Mouse (Mus musculus) ES-E14 (cell line): ENCODE results near the gene Fam81a. TPM values are rescaled to one million over a fixed set of nuclear protein-coding genes. Genes with fewer than 3 reads are reported as not detected.

Source experiments
- DNase-seq: peaks from one replicate; pipeline ENCODE4 v3.0.0-alpha.2; 2013; ENCODE audit warnings: low read depth, low spot score
- H3K27ac ChIP-seq: 2 replicates; pipeline ENCODE4 v1.5.1; 2012; ENCODE audit warnings: low read depth, mild to moderate bottlenecking, low read length, moderate library complexity, mixed read lengths; ENCODE audit not compliant: poor library complexity, insufficient read depth, severe bottlenecking
- H3K36me3 ChIP-seq: 2 replicates; pipeline ENCODE4 v1.6.1; 2012; ENCODE audit warnings: mild to moderate bottlenecking, low read length, moderate library complexity, mixed read lengths; ENCODE audit not compliant: control insufficient read depth, poor library complexity, insufficient read depth, severe bottlenecking
- H3K4me1 ChIP-seq, 2 experiments: fragments of 150-350 bp in 1 of 2; sonication (generic) in 1 of 2; 2 replicates each; pipeline ENCODE4 v1.6.1; 2012; ENCODE audit warnings: low read length in 2 of 2, mild to moderate bottlenecking in 1 of 2, mixed read lengths in 1 of 2; ENCODE audit not compliant: control insufficient read depth in 2 of 2, insufficient read depth in 2 of 2, poor library complexity in 1 of 2
- H3K4me3 ChIP-seq, 2 experiments: fragments of 150-350 bp in 1 of 2; sonication (generic) in 1 of 2; 2 replicates each; pipeline ENCODE4 v1.5.1; 2012; ENCODE audit warnings: low read length in 2 of 2, low read depth in 1 of 2, mild to moderate bottlenecking in 1 of 2, mixed read lengths in 1 of 2; ENCODE audit not compliant: insufficient read depth in 1 of 2, poor library complexity in 1 of 2, severe bottlenecking in 1 of 2
- H3K9ac ChIP-seq: 2 replicates; pipeline ENCODE4 v1.6.1; 2012; ENCODE audit warnings: low read depth, mild to moderate bottlenecking, low read length, mixed read lengths; ENCODE audit not compliant: poor library complexity, insufficient read depth, severe bottlenecking
- H3K9me3 ChIP-seq: fragments of 150-350 bp; sonication (generic); 2 replicates; pipeline ENCODE4 v1.6.1; 2012; ENCODE audit warnings: low read depth, mild to moderate bottlenecking, low read length; ENCODE audit not compliant: control insufficient read depth, insufficient read depth
- CHD2 ChIP-seq: IDR thresholded peaks from 2 replicates; pipeline ENCODE4 v1.6.1; 2014; ENCODE audit warnings: mild to moderate bottlenecking, low read depth, low read length, inconsistent platforms
- HCFC1 ChIP-seq: IDR thresholded peaks from 2 replicates; pipeline ENCODE4 v1.6.1; 2012; ENCODE audit warnings: low read length, inconsistent platforms, borderline replicate concordance; ENCODE audit not compliant: insufficient read depth
- MAFK ChIP-seq: IDR thresholded peaks from 2 replicates; pipeline ENCODE4 v1.6.1; 2014; ENCODE audit warnings: mild to moderate bottlenecking, low read depth, low read length, inconsistent platforms; ENCODE audit not compliant: insufficient read depth
- ZC3H11A ChIP-seq: IDR thresholded peaks from 2 replicates; pipeline ENCODE4 v1.6.1; 2012; ENCODE audit warnings: low read depth, mild to moderate bottlenecking, inconsistent platforms, low read length, borderline replicate concordance
- ZNF384 ChIP-seq: IDR thresholded peaks from 2 replicates; pipeline ENCODE4 v1.6.1; 2012; ENCODE audit warnings: low read depth, low read length, inconsistent platforms
- in situ Hi-C, 2 experiments: fragments of 600-800 bp; cut with MboI; formaldehyde crosslinking; loops; one replicate each; pipeline ENCODE4 v1.15.1; 2025; ENCODE audit warnings: low sequenced_read_pairs in 2 of 2, inconsistent platforms in 1 of 2; ENCODE audit not compliant: unreplicated experiment in 2 of 2
- total RNA-seq: library from RNA; depleted of rRNA; stranded (reverse); fragments of 300-350 nt; gene quantifications from 2 replicates; pipeline ENCODE4 v1.2.3, GENCODE M21; 2012

Gene Fam81a
- total RNA-seq, 1 experiment: 5.7 TPM

- no peak overlapping the region for H3K9ac ChIP-seq
- in situ Hi-C loops: no loop called here
Measured at GRCm38 (mm10) chr9:70047839-70048238, 94.5 kb downstream of the Fam81a start.

GRCm38 (mm10) chr9:70046255-70046654 lies 96.1 kb downstream of the Fam81a start:
- TF ChIP-seq CHD2 (no peak), ZNF384 (no peak), HCFC1 (no peak), MAFK (no peak), ZC3H11A (no peak)
- no peak overlapping the region for H3K27ac ChIP-seq
- peaks cover 5 to 29% of the 10 kb centered on the region in 2 experiments; a peak in 2 of 4 replicates for H3K4me1 ChIP-seq
- H3K36me3 ChIP-seq: no peaks in the 10 kb centered on the region
- H3K9ac ChIP-seq: no peak overlapping the region
- no peak overlapping the region for H3K4me3 ChIP-seq
- DNase-seq: no peak
- in situ Hi-C loops: no loop called here
- no peaks in the 10 kb centered on the region for H3K9me3 ChIP-seq

More at GRCm38 (mm10) chr9:70047839-70048238, 94.5 kb downstream of the Fam81a start:
- DNase-seq: peak; percentile 61
- TF ChIP-seq ZC3H11A (no peak), CHD2 (no peak), ZNF384 (no peak), HCFC1 (no peak), MAFK (no peak)
- Histone ChIP-seq H3K4me3 (no peak overlapping the region), H3K27ac (peak overlapping the region; percentile 86), H3K9me3 (no peaks in the 10 kb centered on the region), H3K36me3 (no peaks in the 10 kb centered on the region), H3K4me1 (peaks cover 5 to 27% of the 10 kb centered on the region in 2 experiments; a peak in 2 of 4 replicates)

GRCm38 (mm10) chr9:70044865-70045264 lies 97.5 kb downstream of the Fam81a start:
- Histone ChIP-seq H3K27ac (no peak overlapping the region), H3K9ac (no peak overlapping the region), H3K4me1 (peaks cover 3 to 29% of the 10 kb centered on the region in 2 experiments; a peak in 2 of 4 replicates), H3K9me3 (no peaks in the 10 kb centered on the region), H3K4me3 (no peak overlapping the region), H3K36me3 (no peaks in the 10 kb centered on the region)
- no peak for DNase-seq
- in situ Hi-C loops: no loop called here
- no peak for TF ChIP-seq ZNF384
- no peak for TF ChIP-seq ZC3H11A
- TF ChIP-seq MAFK: no peak
- no peak for TF ChIP-seq HCFC1

- in situ Hi-C loops: no loop called here
- H3K4me3 ChIP-seq: no peak overlapping the region
- peaks cover 3 to 20% of the 10 kb centered on the region in 2 experiments; a peak in 2 of 4 replicates for H3K4me1 ChIP-seq
- H3K9me3 ChIP-seq: no peaks in the 10 kb centered on the region
- TF ChIP-seq CHD2 (no peak), ZNF384 (no peak), ZC3H11A (no peak), HCFC1 (no peak), MAFK (no peak)
- no peaks in the 10 kb centered on the region for H3K36me3 ChIP-seq
- DNase-seq: no peak
- H3K9ac ChIP-seq: no peak overlapping the region
- peak overlapping the region; percentile 38 for H3K27ac ChIP-seq
Measured at GRCm38 (mm10) chr9:70042935-70043334, 99.4 kb downstream of the Fam81a start.

GRCm38 (mm10) chr9:70042137-70042536 lies 100.2 kb downstream of the Fam81a start:
- in situ Hi-C loops: no loop called here
- Histone ChIP-seq H3K4me3 (no peak overlapping the region), H3K27ac (no peak overlapping the region), H3K36me3 (no peaks in the 10 kb centered on the region), H3K9me3 (no peaks in the 10 kb centered on the region), H3K4me1 (peaks cover 0 to 15% of the 10 kb centered on the region in 2 experiments; a peak in 2 of 4 replicates), H3K9ac (no peak overlapping the region)
- DNase-seq: no peak
- TF ChIP-seq CHD2: peak; percentile 51; the same call in 1 of the 2 replicates
- TF ChIP-seq ZC3H11A: no peak
